Comparison of ENCODE assay signal across 7 mouse cellular contexts in genomic region chr13:3610795-3611438, GRCm38 (mm10). TPM values are rescaled to one million over a fixed set of nuclear protein-coding genes. Genes with fewer than 3 reads are reported as not detected.
A peak's percentile ranks its signal among the peaks of the same experiment; 100 is the strongest.
DNase-seq lines count a peak whose midpoint lies in the region; ATAC-seq and TF ChIP-seq lines count a peak whose summit lies in the region.

Fam208b (minus strand) TSS chr13:3611108.

- TF ChIP-seq POLR2A in small intestine, adult 2 months (IDR thresholded peaks at IDR 0.05; ENCODE audit: low read depth, low read length), result peak; percentile 48

- WGBS in embryonic facial prominence, embryonic 10.5 days, result under 1% methylated on average over 58 of the region's 58 CpGs
- WGBS in intestine, postnatal 0 days, result under 1% methylated on average over 58 of the region's 58 CpGs
- WGBS in midbrain, embryonic 12.5 days, result under 1% methylated on average over 58 of the region's 58 CpGs
- WGBS in small intestine, adult 2 months, result under 1% methylated on average over 58 of the region's 58 CpGs

- H3K36me3 ChIP-seq in embryonic facial prominence, embryonic 10.5 days (replicated peaks), result peaks cover 8% of the 10 kb centered on the region
- no peaks in the 10 kb centered on the region for H3K36me3 ChIP-seq in intestine, postnatal 0 days (ENCODE audit: control insufficient read depth, insufficient read depth)
- H3K36me3 ChIP-seq in midbrain, embryonic 12.5 days, result no peaks in the 10 kb centered on the region
- H3K36me3 ChIP-seq in small intestine, adult 2 months (ENCODE audit: control insufficient read depth, insufficient read depth, low read length), result no peaks in the 10 kb centered on the region

- peak; percentile 100 for ATAC-seq in intestine, postnatal 0 days
- peak; percentile 99 for ATAC-seq in midbrain, embryonic 12.5 days (ENCODE audit: low FRiP score, low read depth)

- H3K4me3 ChIP-seq in embryonic facial prominence, embryonic 10.5 days, result peak within 1 kb of the TSS; percentile 98
- H3K4me3 ChIP-seq in intestine, postnatal 0 days (ENCODE audit: low read depth, low read length), result peak within 1 kb of the TSS; percentile 97
- H3K4me3 ChIP-seq in midbrain, embryonic 12.5 days, result peak within 1 kb of the TSS; percentile 72
- peak within 1 kb of the TSS; percentile 84 for H3K4me3 ChIP-seq in small intestine, adult 2 months (ENCODE audit: low read depth, low read length)

- H3K27ac ChIP-seq in embryonic facial prominence, embryonic 10.5 days (replicated peaks), result peak within 1 kb of the TSS; percentile 95
- peak within 1 kb of the TSS; percentile 93 for H3K27ac ChIP-seq in intestine, postnatal 0 days (ENCODE audit: low read depth, low read length)
- peak within 1 kb of the TSS; percentile 92 for H3K27ac ChIP-seq in midbrain, embryonic 12.5 days (replicated peaks)
- H3K27ac ChIP-seq in small intestine, adult 2 months (ENCODE audit: insufficient read depth, low read depth, low read length), result peak within 1 kb of the TSS; percentile 58

- intact Hi-C loops in left cerebral cortex, postnatal 4 days (cut with DNase I), result no loop called here

- peak within 1 kb of the TSS; percentile 77 for H3K9ac ChIP-seq in intestine, postnatal 0 days (ENCODE audit: low read depth, low read length)
- H3K9ac ChIP-seq in midbrain, embryonic 12.5 days (replicated peaks), result peak within 1 kb of the TSS; percentile 78

- peak; percentile 97 for DNase-seq in adrenal gland, postnatal 10 days
- DNase-seq in embryonic facial prominence, embryonic 10.5 days (ENCODE audit: low spot score), result peak; percentile 99
- DNase-seq in gonadal fat pad, adult 2 months (ENCODE audit: low read depth), result peak; percentile 84
- peak; percentile 99 for DNase-seq in left cerebral cortex, postnatal 4 days

- no peaks in the 10 kb centered on the region; the same call in 1 of the 2 replicates for H3K9me3 ChIP-seq in embryonic facial prominence, embryonic 10.5 days
- H3K9me3 ChIP-seq in intestine, postnatal 0 days (ENCODE audit: control insufficient read depth), result no peaks in the 10 kb centered on the region
- no peaks in the 10 kb centered on the region for H3K9me3 ChIP-seq in midbrain, embryonic 12.5 days

- H3K27me3 ChIP-seq in embryonic facial prominence, embryonic 10.5 days (replicated peaks; ENCODE audit: low read depth, poor library complexity, severe bottlenecking), result no peaks in the 10 kb centered on the region
- H3K27me3 ChIP-seq in intestine, postnatal 0 days (replicated peaks; ENCODE audit: control insufficient read depth, insufficient read depth, low read length), result no peaks in the 10 kb centered on the region
- H3K27me3 ChIP-seq in midbrain, embryonic 12.5 days, result no peaks in the 10 kb centered on the region
- H3K27me3 ChIP-seq in small intestine, adult 2 months (ENCODE audit: control insufficient read depth, insufficient read depth, low read length), result no peaks in the 10 kb centered on the region

- peak within 1 kb of the TSS; percentile 95 for H3K4me2 ChIP-seq in intestine, postnatal 0 days (replicated peaks; ENCODE audit: low read depth)
- H3K4me2 ChIP-seq in midbrain, embryonic 12.5 days (replicated peaks), result peak within 1 kb of the TSS; percentile 77

- peaks cover 8% of the 10 kb centered on the region; the same call in 1 of the 2 replicates for H3K4me1 ChIP-seq in embryonic facial prominence, embryonic 10.5 days
- H3K4me1 ChIP-seq in intestine, postnatal 0 days (replicated peaks; ENCODE audit: control insufficient read depth, insufficient read depth, low read length), result no peaks in the 10 kb centered on the region
- H3K4me1 ChIP-seq in midbrain, embryonic 12.5 days, result 0 out of 2 replicates have a peak, but pooled peaks cover 4% of the 10 kb centered on the region
- no peaks in the 10 kb centered on the region for H3K4me1 ChIP-seq in small intestine, adult 2 months (ENCODE audit: control insufficient read depth, insufficient read depth, insufficient read length, low read length)

- no peak for TF ChIP-seq CTCF in intestine, postnatal 0 days (IDR thresholded peaks at IDR 0.05; ENCODE audit: low read depth)
- TF ChIP-seq CTCF in small intestine, adult 2 months (IDR thresholded peaks at IDR 0.05; ENCODE audit: extremely low read depth, insufficient read length, insufficient replicate concordance, low read depth, low read length), result no peak

RNA-seq across cellular contexts. Expression of gene Fam208b, which starts in this region (rescaled TPM):
- 10 to 100 TPM; 18.7 to 27.2 TPM for total RNA-seq in adrenal gland, postnatal 10 days (2021)
- polyA plus RNA-seq in embryonic facial prominence, embryonic 10.5 days (2016; fragmentation: Nextera tagmentation; extraction: Ambion mirVana), result 25.5 and 27.5 TPM in 2 replicates
- polyA plus RNA-seq in gonadal fat pad, adult 2 months (2012; rRNA removed), result 4.8 and 5.0 TPM in 2 replicates
- 4.8 and 5.0 TPM in 2 replicates for polyA plus RNA-seq in intestine, postnatal 0 days (2015; fragmentation: Nextera tagmentation; extraction: Ambion mirVana)
- total RNA-seq in left cerebral cortex, postnatal 4 days (2021), result 10 to 100 TPM; 42.5 to 43.7 TPM
- polyA plus RNA-seq in midbrain, embryonic 12.5 days (2016; fragmentation: Nextera tagmentation; extraction: Ambion mirVana), result 27.2 and 28.8 TPM in 2 replicates
- 0.56 and 0.74 TPM in 2 replicates for polyA plus RNA-seq in small intestine, adult 2 months (2012; rRNA removed)

Comparison
In these comparisons a context has a peak if more than half of its experiments do, and no peak if none do; other contexts are left out.
1. Peak in every context shown above with its lines: DNase-seq, ATAC-seq, H3K4me3 ChIP-seq and H3K27ac ChIP-seq.